9 mouse cellular contexts compared by ENCODE assay signal in genomic region chr2:151038811-151039222, GRCm38 (mm10). TPM values are rescaled to one million over a fixed set of nuclear protein-coding genes. Genes with fewer than 3 reads are reported as not detected.
DNase-seq lines count a peak whose midpoint lies in the region.
"Had no signal": no experiment of that assay in that cellular context is flagged by ENCODE, and none has a peak within 500 bp of the region (broad histone marks: within the 10 kb centered on the region; RNA-seq: fewer than 3 reads in every experiment).

No protein-coding gene starts in this region.

- H3K9me3 ChIP-seq in hindbrain, embryonic 10.5 days: no peaks in the 10 kb centered on the region

- DNase-seq in retina, postnatal 7 days (ENCODE audit: low read depth, low spot score): peak; percentile 1
- DNase-seq in retina, postnatal 1 day: no peak
- peak; percentile 16 for DNase-seq in c-Kit-positive CD71-positive TER-119-negative erythroid progenitor cells, embryonic 14.5 days (ENCODE audit: low read depth)
- peak; percentile 69 for DNase-seq in hindbrain, embryonic 10.5 days (ENCODE audit: low spot score)
- no peak for DNase-seq in adrenal gland, postnatal 14 days
- DNase-seq in right cerebral cortex, adult 18-20 months: no peak
- DNase-seq in urinary bladder, adult 2 months (ENCODE audit: low spot score): no peak

- peaks cover 21% of the 10 kb centered on the region for H3K4me1 ChIP-seq in hindbrain, embryonic 10.5 days (replicated peaks)

- peak overlapping the region; percentile 92 for H3K4me3 ChIP-seq in hindbrain, embryonic 10.5 days
- H3K4me3 ChIP-seq in macrophage (ENCODE audit: inconsistent target): peak overlapping the region; percentile 65

- under 1% methylated on average over 30 of the region's 30 CpGs for WGBS in hindbrain, embryonic 10.5 days
- 3% methylated on average over 30 of the region's 30 CpGs for WGBS in macrophage (ENCODE audit: missing documents)

- H3K27me3 ChIP-seq in hindbrain, embryonic 10.5 days (ENCODE audit: insufficient read depth, poor library complexity, severe bottlenecking): no peaks in the 10 kb centered on the region

- peaks cover 9% of the 10 kb centered on the region; the same call in 1 of the 2 replicates for H3K36me3 ChIP-seq in hindbrain, embryonic 10.5 days
- no peaks in the 10 kb centered on the region for H3K36me3 ChIP-seq in macrophage (ENCODE audit: inconsistent target)

- peaks cover 50% of the 10 kb centered on the region for H3K79me2 ChIP-seq in macrophage (ENCODE audit: inconsistent target)

- H3K27ac ChIP-seq in hindbrain, embryonic 10.5 days: peak overlapping the region; percentile 97
- peak overlapping the region; percentile 25; the same call in 1 of the 2 replicates for H3K27ac ChIP-seq in macrophage

RNA-seq across cellular contexts. Expression of gene Ninl, which starts 0.4 kb away (rescaled TPM):
- 11.8 and 19.5 TPM in 2 replicates for polyA plus RNA-seq in hindbrain, embryonic 10.5 days (2016; fragmentation: Nextera tagmentation; extraction: Ambion mirVana)
- 10 to 100 TPM in 1 of 26 experiments, 1 to 10 TPM in 25; 1.0 to 10.1 (median 4.1) TPM for total RNA-seq in macrophage (2018; cell fraction: chromatin; rRNA removed)
- total RNA-seq in macrophage (2018; cell fraction: cytosol; rRNA removed): 1 to 10 TPM in 3 of 26 experiments, under 1 TPM in 23; 0.27 to 1.4 (median 0.68) TPM
- 1 to 10 TPM in 21 of 26 experiments, under 1 TPM in 5; 0.60 to 4.2 (median 1.7) TPM for total RNA-seq in macrophage (2018; cell fraction: nucleus; rRNA removed)
- polyA plus RNA-seq in macrophage (2018): 0.66 to 1.2 TPM (median 0.89 TPM) in 3 replicates
- total RNA-seq in adrenal gland, postnatal 14 days (2021): 18.9 and 21.8 TPM in 2 replicates
- polyA plus RNA-seq in urinary bladder, adult 2 months (2012; rRNA removed): 6.5 and 6.7 TPM in 2 replicates

RNA-seq across cellular contexts. Expression of gene Nanp, which starts 0.4 kb away (rescaled TPM):
- 47.0 and 53.0 TPM in 2 replicates for polyA plus RNA-seq in hindbrain, embryonic 10.5 days (2016; fragmentation: Nextera tagmentation; extraction: Ambion mirVana)
- 10 to 100 TPM in 2 of 26 experiments, 1 to 10 TPM in 18, not detected in 6; 1.3 to 12.0 (median 4.1) TPM for total RNA-seq in macrophage (2018; cell fraction: chromatin; rRNA removed)
- 10 to 100 TPM in 9 of 26 experiments, 1 to 10 TPM in 17; 2.6 to 12.4 (median 8.2) TPM for total RNA-seq in macrophage (2018; cell fraction: cytosol; rRNA removed)
- total RNA-seq in macrophage (2018; cell fraction: nucleus; rRNA removed): 10 to 100 TPM in 6 of 26 experiments, 1 to 10 TPM in 19, not detected in 1; 1.1 to 13.6 (median 3.5) TPM
- polyA plus RNA-seq in macrophage (2018): 11.5 to 13.8 TPM (median 13.1 TPM) in 3 replicates
- 10.8 and 13.4 TPM in 2 replicates for total RNA-seq in adrenal gland, postnatal 14 days (2021)
- polyA plus RNA-seq in urinary bladder, adult 2 months (2012; rRNA removed): 11.5 and 15.2 TPM in 2 replicates

RNA-seq across cellular contexts. Expression of gene Gm14151, which starts 53.3 kb away (rescaled TPM):
- not detected in 2 replicates for polyA plus RNA-seq in hindbrain, embryonic 10.5 days (2016; fragmentation: Nextera tagmentation; extraction: Ambion mirVana)
- not detected for total RNA-seq in macrophage (2018; cell fraction: chromatin; rRNA removed)
- not detected for total RNA-seq in macrophage (2018; cell fraction: cytosol; rRNA removed)
- total RNA-seq in macrophage (2018; cell fraction: nucleus; rRNA removed): not detected
- not detected in 3 replicates for polyA plus RNA-seq in macrophage (2018)
- not detected in 2 replicates for total RNA-seq in adrenal gland, postnatal 14 days (2021)
- not detected in 2 replicates for polyA plus RNA-seq in urinary bladder, adult 2 months (2012; rRNA removed)
- total RNA-seq: left cerebral cortex, postnatal 25 days had no signal

RNA-seq across cellular contexts. Expression of gene Gm14147, which starts 59.2 kb away (rescaled TPM):
- polyA plus RNA-seq in hindbrain, embryonic 10.5 days (2016; fragmentation: Nextera tagmentation; extraction: Ambion mirVana): not detected in 2 replicates
- total RNA-seq in macrophage (2018; cell fraction: chromatin; rRNA removed): not detected
- total RNA-seq in macrophage (2018; cell fraction: cytosol; rRNA removed): not detected
- not detected for total RNA-seq in macrophage (2018; cell fraction: nucleus; rRNA removed)
- not detected in 3 replicates for polyA plus RNA-seq in macrophage (2018)
- total RNA-seq in adrenal gland, postnatal 14 days (2021): not detected in 2 replicates
- not detected in 2 replicates for polyA plus RNA-seq in urinary bladder, adult 2 months (2012; rRNA removed)
- total RNA-seq: left cerebral cortex, postnatal 25 days had no signal

Comparison
In these comparisons a context has a peak if more than half of its experiments do, and no peak if none do; other contexts are left out.
1. DNase-seq: peak in retina, postnatal 7 days (single experiment), c-Kit-positive CD71-positive TER-119-negative erythroid progenitor cells, embryonic 14.5 days (single experiment) and hindbrain, embryonic 10.5 days (single experiment); none in retina, postnatal 1 day (single experiment), adrenal gland, postnatal 14 days (single experiment), right cerebral cortex, adult 18-20 months (single experiment) and urinary bladder, adult 2 months (single experiment).